Mouse (Mus musculus) embryo, embryonic 9.5 days (tissue): Measurements from ENCODE around the gene Tgfbi.

Experiments used
- DNase-seq: peaks from one replicate; pipeline ENCODE4 v3.0.0-alpha.2; 2017; ENCODE audit errors: extremely low spot score

The Tgfbi gene

GRCm38 (mm10) chr13:56609103-56609856, at the start of gene Tgfbi:
TSS of gene Tgfbi (plus strand) at chr13:56609523.
- peak; percentile 74 for DNase-seq

DNA sequence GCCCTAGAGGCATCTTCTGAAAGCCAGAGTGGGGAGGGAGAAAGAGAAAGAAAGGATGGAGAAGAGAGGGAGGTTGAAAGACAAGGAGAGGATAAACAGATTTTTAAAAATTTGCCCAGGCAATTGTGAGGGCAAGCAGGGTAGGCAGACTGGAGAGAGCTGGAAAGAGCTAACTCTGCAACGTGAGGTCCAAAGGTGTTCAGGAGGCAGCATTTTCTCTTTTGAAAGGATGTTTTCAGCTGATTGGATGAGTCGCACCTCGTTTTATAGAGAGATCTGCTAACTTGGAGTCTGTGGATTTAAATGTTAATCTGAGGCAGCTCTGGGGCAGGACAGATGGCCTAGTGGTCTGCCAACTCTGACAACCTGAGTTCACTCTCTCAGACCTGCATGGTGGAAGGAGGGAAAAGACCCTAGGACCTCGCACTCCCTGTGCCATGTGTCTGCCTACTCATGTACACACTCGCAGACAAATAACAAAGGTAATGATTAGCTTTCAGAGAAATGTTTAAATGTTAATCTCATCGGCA, 49.4 kb upstream of the Tgfbi start:
- no peak for DNase-seq

- DNase-seq: no peak
Observed at GRCm38 (mm10) chr13:56561129-56561528, 48.2 kb upstream of the Tgfbi start.

DNA sequence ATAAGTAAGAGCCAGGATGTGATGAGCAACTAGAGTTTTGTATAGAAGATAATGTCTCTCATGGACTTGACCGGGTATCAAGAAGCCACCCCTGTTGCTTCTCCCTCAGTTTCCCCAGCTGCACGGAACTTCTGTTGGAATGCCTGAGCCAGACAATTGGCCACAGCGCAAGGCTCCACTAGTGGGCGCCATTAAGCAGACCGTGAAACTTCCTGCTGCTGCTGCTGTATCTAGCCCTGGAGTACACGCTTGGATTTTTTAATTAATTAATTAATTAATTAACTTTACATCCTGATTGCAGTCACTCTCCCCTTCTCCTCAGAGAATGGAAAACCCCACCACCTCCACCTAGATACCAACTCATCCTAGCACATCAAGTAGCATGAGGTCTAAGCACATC, 46.2 kb upstream of the Tgfbi start:
- no peak for DNase-seq

DNA sequence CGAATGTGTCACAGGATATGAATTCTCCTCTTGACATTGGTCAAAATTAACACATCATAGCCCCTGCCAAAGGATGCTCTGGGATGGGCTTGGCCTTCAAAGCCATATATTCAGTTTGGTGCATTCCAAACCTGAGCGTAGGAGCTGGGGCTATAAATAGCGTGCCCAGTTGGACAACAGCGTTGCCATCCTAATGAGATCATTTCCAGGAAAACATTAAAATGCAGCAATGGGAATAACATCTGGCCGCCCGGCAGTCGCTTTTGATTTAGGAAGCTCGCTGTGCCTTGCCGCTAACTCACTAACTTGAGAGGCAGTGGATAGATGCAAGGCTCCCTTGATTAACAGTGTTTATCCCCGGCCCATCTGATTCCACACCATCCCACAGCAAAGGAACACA, 43.0 kb upstream of the Tgfbi start:
- DNase-seq: no peak

- no peak for DNase-seq
Observed at GRCm38 (mm10) chr13:56571645-56572044, 37.7 kb upstream of the Tgfbi start.

DNA sequence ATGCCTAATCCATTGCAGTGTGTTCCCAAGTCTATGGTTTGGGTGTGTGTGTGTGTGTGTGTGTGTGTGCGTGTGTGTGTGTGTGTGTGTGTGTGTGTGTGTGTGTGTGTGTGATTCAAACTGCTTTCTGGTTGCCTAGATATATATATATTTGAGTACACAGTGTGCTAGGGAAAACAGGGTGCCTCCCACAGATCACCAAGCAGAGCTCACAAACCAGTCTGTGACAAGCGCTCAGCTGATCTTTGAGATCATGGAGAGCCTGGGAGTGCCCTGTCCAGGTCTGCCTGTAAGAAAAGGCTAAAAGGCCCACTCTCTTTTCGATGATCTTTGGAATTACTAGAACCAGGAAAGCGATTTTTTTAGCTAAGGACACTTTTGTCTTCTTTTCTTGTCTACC, 34.2 kb upstream of the Tgfbi start:
- DNase-seq: no peak

- DNase-seq: peak; percentile 78
Observed at GRCm38 (mm10) chr13:56575701-56576321, 33.5 kb upstream of the Tgfbi start.

DNA sequence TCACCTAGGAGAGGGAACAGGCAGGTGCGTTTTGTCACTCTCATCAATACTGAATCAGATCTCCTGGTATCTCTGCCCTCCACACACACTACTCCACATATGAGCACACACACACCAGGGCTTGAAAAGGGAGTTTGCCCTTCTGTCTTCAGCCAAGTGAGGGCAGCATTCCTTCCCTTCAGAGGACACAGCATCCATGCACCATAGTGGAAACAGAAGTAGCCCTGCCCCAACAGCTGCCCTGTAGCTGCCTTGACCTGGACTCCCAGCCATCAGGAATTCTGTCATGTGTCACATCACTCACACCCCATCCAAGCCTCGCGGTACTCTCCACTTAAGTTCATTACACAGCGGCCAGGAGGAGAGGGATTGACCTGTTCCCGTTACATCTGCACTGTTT, 31.2 kb upstream of the Tgfbi start:
- DNase-seq: peak; percentile 40

- DNase-seq: no peak
Observed at GRCm38 (mm10) chr13:56580450-56580849, 28.9 kb upstream of the Tgfbi start.

GRCm38 (mm10) chr13:56581512-56581911, 27.8 kb upstream of the Tgfbi start:
- no peak for DNase-seq

DNA sequence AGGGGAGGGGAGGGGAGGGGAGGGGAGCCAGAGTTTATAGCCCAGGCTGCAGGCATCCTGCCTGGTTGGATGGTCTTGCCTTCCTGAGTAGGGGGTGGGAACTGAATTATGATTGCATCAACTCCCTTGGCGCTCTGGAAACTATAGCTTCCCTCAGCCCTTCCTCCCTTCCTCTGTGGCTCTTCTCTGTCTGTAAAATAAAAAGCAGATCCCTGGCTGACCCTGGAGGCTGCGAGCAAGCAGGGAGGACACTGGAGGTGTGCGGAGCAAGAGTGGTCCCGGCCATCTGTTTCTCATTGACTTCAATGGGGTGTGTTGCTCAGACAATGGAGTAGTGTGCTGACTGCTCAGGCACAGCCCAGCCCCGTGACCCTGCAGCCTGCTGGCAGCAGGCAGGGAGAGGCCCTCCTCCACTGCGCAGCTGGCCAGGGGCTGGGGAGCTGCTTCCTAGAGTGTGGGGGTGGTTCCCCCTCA, 27.3 kb upstream of the Tgfbi start:
- peak; percentile 91 for DNase-seq

- DNase-seq: peak; percentile 67
Observed at GRCm38 (mm10) chr13:56582720-56583119, 26.6 kb upstream of the Tgfbi start.

DNA sequence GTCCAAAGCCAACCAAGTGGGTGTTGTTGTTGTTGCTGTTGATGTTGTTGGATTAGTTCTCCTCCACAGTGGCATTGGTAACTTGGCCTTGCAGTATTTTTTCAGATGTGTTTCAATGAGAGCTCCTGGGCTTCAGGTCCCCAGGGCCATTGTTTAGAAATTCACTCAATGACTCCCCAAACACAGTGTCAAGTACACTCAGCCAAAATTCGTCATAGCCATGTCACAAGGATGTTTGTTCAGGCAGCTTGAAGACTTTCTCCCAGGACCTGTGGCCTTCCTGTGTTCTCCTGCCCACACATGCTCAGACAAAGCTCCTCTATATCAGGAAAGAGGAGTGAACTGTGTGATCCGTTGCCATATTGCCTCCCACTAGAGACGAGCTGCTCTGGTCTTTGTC, 23.3 kb upstream of the Tgfbi start:
- DNase-seq: no peak

DNA sequence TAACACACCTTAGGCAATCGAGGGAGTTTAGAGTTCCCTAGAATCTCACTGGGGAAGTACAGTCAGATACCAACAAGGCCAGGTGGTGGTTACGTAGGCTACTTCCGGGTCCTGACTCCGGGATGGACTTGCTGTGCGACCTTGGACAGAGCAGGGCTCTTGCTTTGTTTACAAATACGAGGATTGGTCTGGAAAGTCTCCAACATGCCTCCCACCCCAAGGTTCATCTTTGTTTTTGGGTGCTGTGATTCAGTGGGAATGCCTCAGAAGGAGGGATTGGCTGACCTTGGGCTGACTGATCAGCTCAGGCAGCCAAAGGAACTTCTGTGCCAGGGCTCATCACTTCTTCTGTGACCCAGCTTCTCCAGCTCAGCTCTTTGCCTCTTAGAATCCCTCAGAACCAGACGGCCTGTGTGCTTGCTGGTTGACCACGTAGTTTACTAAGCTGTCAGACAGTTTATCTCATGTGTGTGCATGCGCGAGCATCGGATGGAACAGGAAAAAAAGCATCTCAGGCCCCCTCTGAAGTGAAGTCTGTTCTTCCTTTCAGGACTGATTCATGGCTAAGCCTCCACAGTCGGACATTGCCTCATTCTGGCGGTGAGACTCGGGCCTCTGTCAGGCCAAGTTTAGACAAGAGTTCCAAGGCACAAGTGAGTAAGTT, 20.7 kb upstream of the Tgfbi start:
- DNase-seq: no peak

GRCm38 (mm10) chr13:56590202-56590601, 19.1 kb upstream of the Tgfbi start:
- DNase-seq: no peak

DNA sequence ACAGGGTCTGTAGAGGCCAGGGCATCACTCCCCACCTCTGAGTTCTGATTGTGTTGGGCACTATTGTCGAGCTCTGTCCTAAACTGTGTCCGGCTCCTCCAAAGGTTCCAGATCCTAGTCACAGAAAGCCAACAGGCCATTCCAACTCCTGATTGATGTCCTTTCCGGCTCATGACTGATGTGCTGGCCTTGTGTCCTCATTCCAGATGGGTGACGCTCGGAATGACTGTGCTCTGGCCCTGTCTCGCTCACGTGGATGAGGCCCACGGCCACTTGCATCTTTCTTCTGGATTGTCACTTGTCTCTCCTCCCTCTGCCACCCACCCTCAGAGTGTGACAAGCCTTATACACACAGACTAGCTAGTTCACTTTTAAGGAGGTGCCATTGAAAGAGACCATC, 18.1 kb upstream of the Tgfbi start:
- no peak for DNase-seq

DNA sequence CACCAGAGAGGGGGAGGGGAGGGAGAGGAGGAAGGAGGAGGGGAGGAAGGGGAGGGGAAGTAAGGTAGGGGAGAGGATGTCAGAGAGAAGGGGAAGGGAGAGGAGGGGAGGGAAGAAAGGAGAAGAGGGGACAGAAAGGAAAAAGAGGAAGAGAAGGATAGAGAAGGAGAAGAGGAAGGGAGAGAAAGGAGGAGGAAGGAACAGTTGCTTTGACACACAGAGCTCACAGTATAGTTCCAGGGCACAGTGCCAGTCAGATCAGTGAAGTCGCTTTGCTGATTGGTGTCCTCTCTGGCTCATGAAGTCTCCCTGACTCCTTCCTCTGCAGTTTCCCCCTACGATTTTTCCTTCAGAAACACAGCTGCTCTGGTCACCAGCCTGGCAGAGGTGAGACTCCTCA, 17.4 kb upstream of the Tgfbi start:
- no peak for DNase-seq

GRCm38 (mm10) chr13:56593196-56593595, 16.1 kb upstream of the Tgfbi start:
- no peak for DNase-seq

DNA sequence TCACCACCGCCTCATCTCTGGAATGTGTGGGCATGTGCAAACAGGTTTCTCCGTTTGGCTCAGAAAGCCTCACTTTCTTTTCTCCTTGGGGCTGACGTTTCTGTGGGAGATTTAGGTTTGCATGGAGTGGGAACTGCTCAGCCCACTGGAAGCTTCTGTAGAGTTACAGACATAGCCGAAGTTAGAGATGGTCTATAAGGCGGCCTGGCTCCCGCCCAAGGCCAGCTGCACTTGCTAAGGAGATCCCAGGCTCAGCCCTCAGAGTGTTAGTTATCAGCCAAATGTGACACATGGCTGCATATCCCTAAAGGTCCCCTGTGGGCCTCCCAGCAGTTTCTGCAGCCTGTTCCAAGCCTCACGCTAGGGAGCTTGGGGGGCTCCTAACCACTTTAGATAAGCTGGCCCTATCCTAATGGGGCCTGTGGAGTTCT, 15.3 kb upstream of the Tgfbi start:
- no peak for DNase-seq

GRCm38 (mm10) chr13:56595246-56595645, 14.1 kb upstream of the Tgfbi start:
- no peak for DNase-seq

GRCm38 (mm10) chr13:56597296-56597695, 12.0 kb upstream of the Tgfbi start:
- DNase-seq: no peak
